Mouse (Mus musculus): ENCODE results near the gene Cfap58. TPM values are rescaled to one million over a fixed set of nuclear protein-coding genes. Genes with fewer than 3 reads are reported as not detected.

Gene Cfap58
- not detected in 2 replicates for polyA plus RNA-seq (2012; rRNA removed)

- no peak for DNase-seq (ENCODE audit: low read depth, low spot score)
- WGBS: 9% methylated on average over 41 of the region's 41 CpGs
These were observed at the start of gene Cfap58 for GRCm38 (mm10) chr19:47937443-47938406. Gene Cfap58, plus strand, starts transcription at chr19:47937675.

- DNase-seq (ENCODE audit: low read depth, low spot score): no peak
- 88% methylated on average over 8 of the region's 8 CpGs for WGBS
These were observed 49.4 kb upstream of the Cfap58 start for GRCm38 (mm10) chr19:47888037-47888436.

- WGBS: 30% methylated on average over 10 of the region's 10 CpGs
- DNase-seq (ENCODE audit: low read depth, low spot score): no peak
These were observed 46.9 kb upstream of the Cfap58 start for GRCm38 (mm10) chr19:47890489-47891130.

GRCm38 (mm10) chr19:47891562-47892312 is 45.7 kb upstream of the Cfap58 start:
- WGBS: 59% methylated on average over 11 of the region's 11 CpGs
- no peak for DNase-seq (ENCODE audit: low read depth, low spot score)

- no peak for DNase-seq (ENCODE audit: low read depth, low spot score)
- 94% methylated on average over 6 of the region's 6 CpGs for WGBS
These were observed 44.4 kb upstream of the Cfap58 start for GRCm38 (mm10) chr19:47893092-47893491.

GRCm38 (mm10) chr19:47898472-47899079 is 38.9 kb upstream of the Cfap58 start:
- no peak for DNase-seq (ENCODE audit: low read depth, low spot score)
- WGBS: 75% methylated on average over 8 of the region's 8 CpGs

GRCm38 (mm10) chr19:47900012-47900411 is 37.5 kb upstream of the Cfap58 start:
- DNase-seq (ENCODE audit: low read depth, low spot score): no peak
- 65% methylated on average over 6 of the region's 6 CpGs for WGBS

- DNase-seq (ENCODE audit: low read depth, low spot score): no peak
- WGBS: 86% methylated on average over 10 of the region's 10 CpGs
These were observed 36.9 kb upstream of the Cfap58 start for GRCm38 (mm10) chr19:47900558-47900957.

GRCm38 (mm10) chr19:47902316-47903201 is 34.9 kb upstream of the Cfap58 start:
- no peak for DNase-seq (ENCODE audit: low read depth, low spot score)
- 69% methylated on average over 13 of the region's 13 CpGs for WGBS

GRCm38 (mm10) chr19:47903679-47904078 is 33.8 kb upstream of the Cfap58 start:
- DNase-seq (ENCODE audit: low read depth, low spot score): no peak
- WGBS: 76% methylated on average over 4 of the region's 4 CpGs

- no peak for DNase-seq (ENCODE audit: low read depth, low spot score)
- WGBS: 83% methylated on average over 4 of the region's 4 CpGs
These were observed 32.4 kb upstream of the Cfap58 start for GRCm38 (mm10) chr19:47905081-47905480.

- WGBS: 84% methylated on average over 5 of the region's 5 CpGs
- no peak for DNase-seq (ENCODE audit: low read depth, low spot score)
These were observed 31.9 kb upstream of the Cfap58 start for GRCm38 (mm10) chr19:47905603-47906002.

- no peak for DNase-seq (ENCODE audit: low read depth, low spot score)
- 82% methylated on average over 9 of the region's 9 CpGs for WGBS
These were observed 29.9 kb upstream of the Cfap58 start for GRCm38 (mm10) chr19:47907596-47907995.

GRCm38 (mm10) chr19:47908961-47909371 is 28.5 kb upstream of the Cfap58 start:
- 50% methylated on average over 6 of the region's 6 CpGs for WGBS
- no peak for DNase-seq (ENCODE audit: low read depth, low spot score)

- no peak for DNase-seq (ENCODE audit: low read depth, low spot score)
- 27% methylated on average over 10 of the region's 10 CpGs for WGBS
These were observed 27.9 kb upstream of the Cfap58 start for GRCm38 (mm10) chr19:47909387-47910116.

- DNase-seq (ENCODE audit: low read depth, low spot score): no peak
- WGBS: 73% methylated on average over 3 of the region's 4 CpGs
These were observed 27.3 kb upstream of the Cfap58 start for GRCm38 (mm10) chr19:47910117-47910618.

- WGBS: 75% methylated on average over 4 of the region's 4 CpGs
- DNase-seq (ENCODE audit: low read depth, low spot score): no peak
These were observed 26.7 kb upstream of the Cfap58 start for GRCm38 (mm10) chr19:47910751-47911150.

- DNase-seq (ENCODE audit: low read depth, low spot score): no peak
- WGBS: 93% methylated on average over 7 of the region's 7 CpGs
These were observed 24.1 kb upstream of the Cfap58 start for GRCm38 (mm10) chr19:47913344-47913743.

Measured in large intestine, adult 2 months (tissue).